Mouse (Mus musculus): ENCODE measurements around the gene Smpd3.

- TF ChIP-seq CTCF (IDR thresholded peaks at IDR 0.05; ENCODE audit: low read depth, low read length) (no peak), POLR2A (IDR thresholded peaks at IDR 0.05; ENCODE audit: extremely low read depth, insufficient read depth, low read length) (no peak)
Measured at GRCm38 (mm10) chr8:106376862-106377261, 39.1 kb upstream of the Smpd3 start.

Measured in liver, adult 2 months (tissue).